Mouse (Mus musculus): ENCODE data around the gene Bmt2. TPM values are rescaled to one million over a fixed set of nuclear protein-coding genes. Genes with fewer than 3 reads are reported as not detected.

Bmt2 gene
- polyA plus RNA-seq, 1 experiment from 2014 or later, result 3.4 TPM

DNA sequence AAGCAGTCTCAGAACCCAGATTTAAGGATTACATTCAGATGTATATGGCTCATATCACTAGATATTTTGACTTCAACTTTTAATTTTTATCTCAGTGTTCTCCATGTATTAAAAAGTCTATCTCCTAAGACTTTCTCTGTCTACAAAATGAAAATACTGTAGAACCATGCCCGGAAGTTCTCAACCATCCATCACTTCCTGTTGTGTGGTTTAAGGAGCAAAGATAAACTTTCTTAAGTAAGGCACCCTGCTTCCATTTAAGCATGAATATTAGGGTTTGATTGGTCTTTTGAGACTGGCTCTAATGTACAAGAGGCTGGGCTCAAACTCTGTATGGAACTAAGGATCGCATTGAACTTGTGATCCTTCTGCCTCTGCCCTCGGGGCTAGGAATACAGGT is 63.2 kb downstream of the Bmt2 start:
- no peaks in the 10 kb centered on the region for H3K36me3 ChIP-seq (replicated peaks)
- WGBS (ENCODE audit: insufficient replicate concordance), result 51% methylated on average over 3 of the region's 3 CpGs
- no peak for ATAC-seq (ENCODE audit: insufficient read depth)
- H3K9me3 ChIP-seq (replicated peaks), result no peaks in the 10 kb centered on the region
- 0 out of 2 replicates have a peak, but pooled peaks cover 5% of the 10 kb centered on the region for H3K4me1 ChIP-seq (replicated peaks)
- no peak overlapping the region for H3K9ac ChIP-seq
- no peak overlapping the region for H3K4me3 ChIP-seq (replicated peaks)
- H3K27me3 ChIP-seq, result no peaks in the 10 kb centered on the region
- H3K27ac ChIP-seq (replicated peaks), result no peak overlapping the region
- no peak overlapping the region for H3K4me2 ChIP-seq

- ATAC-seq (ENCODE audit: insufficient read depth), result no peak
- Histone ChIP-seq H3K27ac (replicated peaks) (no peak overlapping the region), H3K27me3 (no peaks in the 10 kb centered on the region), H3K9ac (no peak overlapping the region), H3K4me1 (replicated peaks) (peaks cover 13% of the 10 kb centered on the region), H3K4me2 (no peak overlapping the region), H3K9me3 (replicated peaks) (no peaks in the 10 kb centered on the region), H3K36me3 (replicated peaks) (no peaks in the 10 kb centered on the region), H3K4me3 (replicated peaks) (no peak overlapping the region)
- WGBS (ENCODE audit: insufficient replicate concordance), result 49% methylated on average over 3 of the region's 3 CpGs
Measured at GRCm38 (mm10) chr6:13613671-13614070, 64.1 kb downstream of the Bmt2 start.

DNA sequence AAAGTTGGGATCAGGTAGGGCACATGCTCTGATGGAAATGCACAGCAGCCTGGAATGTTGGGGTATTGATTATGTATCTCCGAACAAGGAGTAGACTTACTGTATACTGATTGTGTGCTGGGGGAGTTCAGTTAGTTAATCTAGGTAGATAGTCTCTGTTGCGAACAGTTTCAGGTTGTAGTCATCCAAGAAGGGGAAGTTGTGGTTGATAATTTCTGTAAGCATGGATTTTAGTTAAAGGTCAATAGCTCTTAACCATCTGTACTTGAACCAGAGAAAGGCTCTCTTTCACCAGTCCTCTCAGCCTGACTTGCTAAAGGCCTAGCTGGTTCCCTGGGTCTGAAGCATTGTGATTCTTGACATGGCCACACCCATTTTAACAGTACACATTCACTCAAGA is 66.9 kb downstream of the Bmt2 start:
- 49% methylated on average over 2 of the region's 2 CpGs for WGBS (ENCODE audit: insufficient replicate concordance)
- H3K4me3 ChIP-seq (replicated peaks), result no peak overlapping the region
- no peak for ATAC-seq (ENCODE audit: insufficient read depth)
- H3K27me3 ChIP-seq, result no peaks in the 10 kb centered on the region
- H3K36me3 ChIP-seq (replicated peaks), result no peaks in the 10 kb centered on the region
- H3K4me2 ChIP-seq, result no peak overlapping the region
- H3K4me1 ChIP-seq (replicated peaks), result peaks cover 28% of the 10 kb centered on the region
- no peak overlapping the region for H3K9ac ChIP-seq
- no peak overlapping the region for H3K27ac ChIP-seq (replicated peaks)
- H3K9me3 ChIP-seq (replicated peaks), result no peaks in the 10 kb centered on the region

DNA sequence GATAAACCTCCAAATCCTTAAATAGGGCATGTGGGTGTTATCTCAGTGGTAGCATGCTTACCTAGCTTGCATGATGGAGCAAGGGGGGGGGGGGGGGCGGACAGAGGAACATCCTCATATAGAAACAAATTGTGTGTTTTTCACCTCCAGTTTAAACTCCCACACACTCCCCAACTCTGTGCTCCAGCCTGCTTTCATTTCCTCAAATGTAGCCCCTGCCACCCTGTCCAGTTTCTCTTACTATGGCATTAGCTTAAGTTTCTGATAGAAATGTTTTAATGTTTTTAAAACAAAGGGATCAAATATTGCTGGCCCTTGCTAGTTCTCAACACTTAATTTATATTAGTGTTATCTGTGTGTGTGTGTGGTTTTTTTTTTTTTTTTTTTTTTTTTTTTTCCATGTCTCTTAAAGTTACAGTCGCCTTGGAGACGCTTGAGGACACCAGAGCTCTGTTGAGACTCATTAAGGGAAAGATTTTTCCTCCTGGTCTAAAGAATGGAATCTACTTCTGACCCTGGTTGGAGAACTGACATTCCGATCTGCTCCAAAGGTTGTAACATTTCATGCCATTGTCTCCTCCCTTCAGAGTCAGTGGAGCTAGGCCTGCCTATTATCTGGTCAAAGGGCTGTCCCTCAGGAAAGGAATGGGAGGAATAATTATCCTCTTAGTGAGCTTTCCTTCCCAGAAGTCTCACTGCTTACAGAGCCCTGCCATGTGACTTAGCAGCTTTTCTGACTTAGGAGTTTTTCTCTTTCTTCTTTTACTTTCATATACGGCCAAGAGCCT is 68.2 kb downstream of the Bmt2 start:
- H3K36me3 ChIP-seq (replicated peaks), result no peaks in the 10 kb centered on the region
- no peak for ATAC-seq (ENCODE audit: insufficient read depth)
- H3K4me3 ChIP-seq (replicated peaks), result no peak overlapping the region
- no peaks in the 10 kb centered on the region for H3K27me3 ChIP-seq
- H3K27ac ChIP-seq (replicated peaks), result no peak overlapping the region
- WGBS (ENCODE audit: insufficient replicate concordance), result 59% methylated on average over 5 of the region's 5 CpGs
- no peak overlapping the region for H3K4me2 ChIP-seq
- peaks cover 28% of the 10 kb centered on the region for H3K4me1 ChIP-seq (replicated peaks)
- no peaks in the 10 kb centered on the region for H3K9me3 ChIP-seq (replicated peaks)
- no peak overlapping the region for H3K9ac ChIP-seq

DNA sequence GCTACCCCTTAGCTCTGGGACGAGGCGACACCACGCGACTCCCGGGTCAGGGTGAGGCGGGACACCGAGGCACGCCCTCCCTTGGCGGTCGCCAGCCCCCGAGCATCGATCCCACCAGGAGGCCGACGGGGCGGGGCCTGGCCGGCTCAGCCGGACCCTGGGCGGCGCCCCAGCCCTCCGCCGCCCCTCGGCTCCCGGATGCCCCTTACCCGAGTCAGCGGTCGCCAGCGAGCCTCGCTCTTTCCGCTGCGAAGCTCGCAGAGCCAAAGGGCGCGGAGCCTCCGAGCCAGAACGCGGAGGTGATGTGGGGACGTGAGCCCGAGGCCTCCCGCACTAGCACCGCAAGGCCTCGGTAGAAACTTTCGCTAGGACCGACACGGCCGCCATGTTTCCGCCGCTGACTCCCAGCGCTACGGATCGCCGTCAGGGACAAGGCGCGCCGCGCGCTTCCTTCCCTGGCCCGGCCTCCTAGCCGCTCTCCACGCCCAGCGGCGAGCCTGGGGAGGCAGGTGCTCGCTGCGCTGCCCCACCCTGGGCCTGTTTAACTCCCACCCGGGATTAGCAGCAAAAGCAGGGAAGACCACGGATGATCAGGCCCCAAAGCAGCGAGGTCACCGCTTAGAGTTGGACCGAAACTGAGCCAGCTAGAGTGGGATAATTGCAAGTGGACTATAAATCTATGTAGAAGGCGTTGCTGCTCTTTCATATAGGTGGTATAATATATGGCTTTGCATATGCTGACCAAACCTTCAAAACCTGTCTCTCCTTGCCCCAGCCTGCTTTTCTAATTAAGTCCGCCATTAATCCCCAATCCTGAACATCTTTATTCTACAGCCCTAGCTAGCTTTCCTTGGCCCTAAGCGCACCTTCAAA is 69.9 kb downstream of the Bmt2 start, which contains the start of gene Tmem168:
TSS of gene Tmem168 (minus strand) at position 480 of the 873 bp plus-strand sequence.
- Histone ChIP-seq H3K9me3 (replicated peaks) (no peaks in the 10 kb centered on the region), H3K27me3 (no peaks in the 10 kb centered on the region), H3K36me3 (replicated peaks) (peaks cover 7% of the 10 kb centered on the region; the same call in 1 of the 2 replicates), H3K4me3 (replicated peaks) (peak within 1 kb of the TSS; percentile 95), H3K4me2 (peak within 1 kb of the TSS; percentile 77), H3K9ac (peak within 1 kb of the TSS; percentile 91), H3K27ac (replicated peaks) (peak within 1 kb of the TSS; percentile 88), H3K4me1 (replicated peaks) (peaks cover 28% of the 10 kb centered on the region)
- peak; percentile 98 for ATAC-seq (ENCODE audit: insufficient read depth)
- 3% methylated on average over 71 of the region's 71 CpGs for WGBS (ENCODE audit: insufficient replicate concordance)

DNA sequence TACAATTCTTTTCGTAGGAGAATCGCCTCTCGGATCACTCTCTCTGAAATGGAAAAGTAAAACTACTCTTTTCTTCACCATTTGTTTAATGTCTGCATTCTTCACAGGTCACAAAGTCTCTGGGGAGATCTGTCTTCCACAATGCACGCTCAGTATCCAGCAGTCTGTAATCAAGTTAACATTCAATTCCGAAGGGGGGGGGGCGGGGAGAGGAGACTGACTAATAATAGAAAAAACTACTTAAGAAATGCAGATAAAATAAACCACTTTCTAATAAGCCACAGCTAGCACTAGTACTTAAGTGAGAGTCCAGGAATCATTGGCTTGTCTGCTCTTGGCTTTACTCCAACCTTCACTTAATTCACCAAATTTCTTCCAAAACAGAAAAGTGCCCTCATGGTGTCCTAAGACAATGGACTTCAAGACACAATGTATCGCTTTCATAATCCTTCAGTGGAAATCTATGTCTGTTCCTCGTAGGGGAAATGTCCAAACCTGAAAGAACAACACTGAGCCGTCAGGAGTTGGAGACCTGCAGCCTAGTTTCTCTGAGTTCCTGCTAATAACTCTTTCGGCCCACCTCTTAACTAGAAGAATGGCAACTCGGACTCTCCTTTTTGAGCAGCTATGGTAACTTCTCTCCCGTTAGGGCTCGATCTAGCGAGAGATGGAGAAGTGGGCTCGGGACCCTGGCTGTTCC is 70.7 kb downstream of the Bmt2 start:
- Histone ChIP-seq H3K9me3 (replicated peaks) (no peaks in the 10 kb centered on the region), H3K4me1 (replicated peaks) (peaks cover 28% of the 10 kb centered on the region), H3K4me3 (replicated peaks) (peak overlapping the region; percentile 95), H3K27ac (replicated peaks) (peak overlapping the region; percentile 88), H3K27me3 (no peaks in the 10 kb centered on the region), H3K36me3 (replicated peaks) (peaks cover 10% of the 10 kb centered on the region), H3K9ac (peak overlapping the region; percentile 91), H3K4me2 (peak overlapping the region; percentile 77)
- WGBS (ENCODE audit: insufficient replicate concordance), result 12% methylated on average over 15 of the region's 15 CpGs
- no peak; the same call in 1 of the 2 replicates for ATAC-seq (ENCODE audit: insufficient read depth)

GRCm38 (mm10) chr6:13606394-13606793 is 71.4 kb downstream of the Bmt2 start:
- ATAC-seq (ENCODE audit: insufficient read depth), result no peak
- 66% methylated on average over 4 of the region's 4 CpGs for WGBS (ENCODE audit: insufficient replicate concordance)
- Histone ChIP-seq H3K27me3 (no peaks in the 10 kb centered on the region), H3K4me1 (replicated peaks) (peaks cover 33% of the 10 kb centered on the region), H3K4me3 (replicated peaks) (peak overlapping the region; percentile 95; the same call in 1 of the 2 replicates), H3K27ac (replicated peaks) (no peak overlapping the region), H3K36me3 (replicated peaks) (peaks cover 14% of the 10 kb centered on the region), H3K9me3 (replicated peaks) (no peaks in the 10 kb centered on the region), H3K4me2 (peak overlapping the region; percentile 77), H3K9ac (peak overlapping the region; percentile 91; the same call in 1 of the 2 replicates)

DNA sequence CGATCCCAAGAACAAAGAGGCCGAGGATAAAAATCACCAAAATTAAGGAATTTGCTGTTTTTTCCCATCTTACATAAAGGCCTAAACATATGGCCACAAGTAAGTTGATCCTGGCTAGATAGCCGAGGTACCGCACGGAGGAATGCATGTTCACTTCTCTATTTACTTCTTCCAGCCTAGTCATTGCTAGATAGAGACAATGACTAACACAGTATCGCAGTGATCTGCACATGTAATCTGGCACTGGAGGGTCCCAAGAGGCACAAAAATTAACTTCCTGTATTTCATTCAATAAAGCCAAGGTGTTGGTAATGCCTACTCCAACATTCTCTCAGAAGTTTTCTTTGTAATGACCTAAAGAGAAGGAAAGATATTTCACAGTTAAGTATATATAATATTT is 74.6 kb downstream of the Bmt2 start:
- Histone ChIP-seq H3K4me2 (no peak overlapping the region), H3K27me3 (no peaks in the 10 kb centered on the region), H3K36me3 (replicated peaks) (peaks cover 15% of the 10 kb centered on the region), H3K4me1 (replicated peaks) (peaks cover 21% of the 10 kb centered on the region), H3K9me3 (replicated peaks) (no peaks in the 10 kb centered on the region), H3K27ac (replicated peaks) (no peak overlapping the region), H3K4me3 (replicated peaks) (no peak overlapping the region), H3K9ac (no peak overlapping the region)
- WGBS (ENCODE audit: insufficient replicate concordance), result 78% methylated on average over 6 of the region's 6 CpGs
- no peak for ATAC-seq (ENCODE audit: insufficient read depth)

GRCm38 (mm10) chr6:13601587-13601986 is 76.2 kb downstream of the Bmt2 start:
- 24% methylated on average over 6 of the region's 6 CpGs for WGBS (ENCODE audit: insufficient replicate concordance)
- no peak overlapping the region for H3K9ac ChIP-seq
- H3K4me3 ChIP-seq (replicated peaks), result no peak overlapping the region
- H3K4me1 ChIP-seq (replicated peaks), result peaks cover 11% of the 10 kb centered on the region
- no peaks in the 10 kb centered on the region for H3K9me3 ChIP-seq (replicated peaks)
- no peak for ATAC-seq (ENCODE audit: insufficient read depth)
- no peak overlapping the region for H3K4me2 ChIP-seq
- H3K27me3 ChIP-seq, result no peaks in the 10 kb centered on the region
- peaks cover 15% of the 10 kb centered on the region for H3K36me3 ChIP-seq (replicated peaks)
- no peak overlapping the region for H3K27ac ChIP-seq (replicated peaks)

DNA sequence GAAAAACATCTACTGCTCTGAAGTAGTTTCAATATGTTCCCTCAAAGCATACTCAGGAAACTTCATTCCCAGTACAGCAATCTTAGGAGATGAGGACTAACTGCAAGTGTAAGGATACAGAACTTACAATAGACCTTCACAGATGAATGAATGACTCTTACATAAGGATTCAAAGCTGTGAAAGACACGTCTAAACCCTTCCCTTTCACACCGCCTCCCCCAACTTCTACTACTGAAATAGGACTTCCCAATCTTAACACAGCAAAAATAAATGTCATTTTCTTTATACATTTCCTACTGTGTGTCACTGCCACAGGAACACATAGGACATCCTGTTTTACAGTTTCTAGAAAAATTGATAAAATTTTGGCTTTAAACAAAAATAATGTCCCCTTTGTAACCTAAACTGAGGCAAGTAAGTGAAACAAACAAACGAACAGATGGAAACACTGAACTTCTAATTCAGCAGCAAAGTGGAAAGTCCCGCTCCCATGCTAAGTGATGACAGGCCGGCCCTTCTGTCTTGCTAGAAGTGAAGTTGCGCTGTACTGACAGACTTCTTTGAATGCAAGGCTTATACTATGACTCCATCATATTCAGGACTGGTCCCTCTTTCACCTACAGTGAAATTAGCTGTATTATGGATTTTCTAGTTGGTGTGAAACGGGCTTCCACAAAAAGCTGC is 79.4 kb downstream of the Bmt2 start:
- 74% methylated on average over 7 of the region's 7 CpGs for WGBS (ENCODE audit: insufficient replicate concordance)

More for the DNA sequence above, 79.4 kb downstream of the Bmt2 start:
- Histone ChIP-seq H3K27ac (replicated peaks) (no peak overlapping the region), H3K4me3 (replicated peaks) (no peak overlapping the region), H3K4me1 (replicated peaks) (peaks cover 5% of the 10 kb centered on the region; the same call in 1 of the 2 replicates), H3K9ac (no peak overlapping the region), H3K36me3 (replicated peaks) (peaks cover 22% of the 10 kb centered on the region), H3K4me2 (no peak overlapping the region), H3K27me3 (no peaks in the 10 kb centered on the region), H3K9me3 (replicated peaks) (no peaks in the 10 kb centered on the region)
- ATAC-seq (ENCODE audit: insufficient read depth), result no peak

Measured in liver, embryonic 15.5 days (tissue).